Mouse (Mus musculus): ENCODE results near the gene Nek7. TPM values are rescaled to one million over a fixed set of nuclear protein-coding genes. Genes with fewer than 3 reads are reported as not detected.

The Nek7 gene
- polyA plus RNA-seq (2014; fragmentation: Nextera tagmentation; extraction: Ambion mirVana) = 37.9 and 39.0 TPM in 2 replicates

- DNase-seq (ENCODE audit: low spot score) (peak; percentile 60), ATAC-seq (ENCODE audit: insufficient number of reproducible peaks, low FRiP score, low TSS enrichment, low read depth) (no peak)
- Histone ChIP-seq H3K4me2 (ENCODE audit: low read depth, severe bottlenecking) (peak within 1 kb of the TSS; percentile 75), H3K4me1 (ENCODE audit: control insufficient read depth, insufficient read depth, low read length) (0 out of 2 replicates have a peak, but pooled peaks cover 7% of the 10 kb centered on the region), H3K9ac (ENCODE audit: low read length) (peak within 1 kb of the TSS; percentile 83), H3K36me3 (ENCODE audit: control insufficient read depth, insufficient read depth, low read length) (no peaks in the 10 kb centered on the region), H3K27me3 (ENCODE audit: control insufficient read depth, insufficient read depth, low read length) (no peaks in the 10 kb centered on the region), H3K4me3 (ENCODE audit: low read depth, low read length) (peak within 1 kb of the TSS; percentile 94), H3K9me3 (ENCODE audit: control insufficient read depth, low read length) (no peaks in the 10 kb centered on the region), H3K27ac (replicated peaks; ENCODE audit: low read depth, low read length) (peak within 1 kb of the TSS; percentile 93)
- 3% methylated on average over 11 of the region's 11 CpGs for WGBS
Measured at GRCm38 (mm10) chr1:138619996-138620461, at the start of gene Nek7. Nek7 (minus strand) TSS chr1:138620141.

- WGBS = 92% methylated on average over 2 of the region's 2 CpGs
- Histone ChIP-seq H3K4me1 (ENCODE audit: control insufficient read depth, insufficient read depth, low read length) (no peaks in the 10 kb centered on the region), H3K9ac (ENCODE audit: low read length) (no peak overlapping the region), H3K4me3 (ENCODE audit: low read depth, low read length) (no peak overlapping the region), H3K4me2 (ENCODE audit: low read depth, severe bottlenecking) (no peak overlapping the region), H3K27ac (replicated peaks; ENCODE audit: low read depth, low read length) (no peak overlapping the region), H3K27me3 (ENCODE audit: control insufficient read depth, insufficient read depth, low read length) (no peaks in the 10 kb centered on the region), H3K9me3 (ENCODE audit: control insufficient read depth, low read length) (no peaks in the 10 kb centered on the region), H3K36me3 (ENCODE audit: control insufficient read depth, insufficient read depth, low read length) (no peaks in the 10 kb centered on the region)
- DNase-seq (ENCODE audit: low spot score) (no peak), ATAC-seq (ENCODE audit: insufficient number of reproducible peaks, low FRiP score, low TSS enrichment, low read depth) (no peak)
Measured at GRCm38 (mm10) chr1:138662342-138662741, 42.4 kb upstream of the Nek7 start.

DNA sequence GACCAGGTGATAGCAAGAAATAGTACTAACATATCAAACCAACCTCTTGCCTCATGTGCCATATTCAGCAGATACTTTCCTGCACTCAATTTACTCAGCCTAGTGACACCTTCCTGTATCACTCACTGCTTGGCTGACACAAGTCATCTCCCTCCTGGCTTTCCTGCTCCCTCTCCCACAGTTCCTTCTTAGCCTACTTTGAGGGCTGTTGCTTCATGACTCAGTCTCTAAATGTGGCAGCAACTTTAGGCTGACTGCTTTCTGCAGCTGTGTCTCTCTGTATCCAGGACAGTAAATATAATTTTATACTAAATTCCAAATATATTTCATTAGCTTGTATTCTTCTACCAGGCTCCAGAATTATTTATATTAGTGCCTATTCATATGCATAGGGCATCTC, 34.3 kb upstream of the Nek7 start:
- H3K4me3 ChIP-seq (ENCODE audit: low read depth, low read length) = no peak overlapping the region
- ATAC-seq (ENCODE audit: insufficient number of reproducible peaks, low FRiP score, low TSS enrichment, low read depth) = no peak
- H3K27ac ChIP-seq (replicated peaks; ENCODE audit: low read depth, low read length) = no peak overlapping the region
- H3K27me3 ChIP-seq (ENCODE audit: control insufficient read depth, insufficient read depth, low read length) = no peaks in the 10 kb centered on the region
- no peaks in the 10 kb centered on the region for H3K36me3 ChIP-seq (ENCODE audit: control insufficient read depth, insufficient read depth, low read length)
- H3K9ac ChIP-seq (ENCODE audit: low read length) = no peak overlapping the region
- H3K4me2 ChIP-seq (ENCODE audit: low read depth, severe bottlenecking) = no peak overlapping the region
- H3K4me1 ChIP-seq (ENCODE audit: control insufficient read depth, insufficient read depth, low read length) = no peaks in the 10 kb centered on the region
- no peak for DNase-seq (ENCODE audit: low spot score)
- H3K9me3 ChIP-seq (ENCODE audit: control insufficient read depth, low read length) = no peaks in the 10 kb centered on the region

DNA sequence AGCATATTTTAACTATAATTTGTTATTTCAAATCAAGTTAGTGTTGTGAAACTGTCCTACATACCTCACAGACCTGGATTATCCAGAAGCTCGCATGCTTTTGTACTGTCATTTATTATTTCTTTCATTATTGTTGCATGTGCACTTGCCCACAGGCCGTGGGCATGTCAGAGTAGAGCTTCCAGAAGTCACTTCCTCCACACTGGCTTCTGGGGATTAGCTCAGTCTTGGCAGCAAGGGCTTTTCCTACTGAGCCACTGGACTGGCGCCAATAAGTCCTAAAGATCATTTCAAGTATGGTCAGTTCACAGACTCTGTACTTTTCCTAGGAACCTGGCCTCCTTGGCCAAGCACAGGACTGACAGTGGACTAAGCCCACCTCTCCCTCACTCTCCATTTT, 25.1 kb upstream of the Nek7 start:
- 77% methylated on average over 3 of the region's 3 CpGs for WGBS
- no peak overlapping the region for H3K27ac ChIP-seq (replicated peaks; ENCODE audit: low read depth, low read length)
- H3K9ac ChIP-seq (ENCODE audit: low read length) = no peak overlapping the region
- no peaks in the 10 kb centered on the region for H3K27me3 ChIP-seq (ENCODE audit: control insufficient read depth, insufficient read depth, low read length)
- no peaks in the 10 kb centered on the region for H3K9me3 ChIP-seq (ENCODE audit: control insufficient read depth, low read length)
- no peaks in the 10 kb centered on the region for H3K4me1 ChIP-seq (ENCODE audit: control insufficient read depth, insufficient read depth, low read length)
- ATAC-seq (ENCODE audit: insufficient number of reproducible peaks, low FRiP score, low TSS enrichment, low read depth) = no peak
- H3K4me2 ChIP-seq (ENCODE audit: low read depth, severe bottlenecking) = no peak overlapping the region
- no peak overlapping the region for H3K4me3 ChIP-seq (ENCODE audit: low read depth, low read length)
- no peak for DNase-seq (ENCODE audit: low spot score)
- H3K36me3 ChIP-seq (ENCODE audit: control insufficient read depth, insufficient read depth, low read length) = no peaks in the 10 kb centered on the region

- 89% methylated on average over 3 of the region's 3 CpGs for WGBS
- ATAC-seq (ENCODE audit: insufficient number of reproducible peaks, low FRiP score, low TSS enrichment, low read depth) = no peak
- no peak for DNase-seq (ENCODE audit: low spot score)
Measured at GRCm38 (mm10) chr1:138643306-138643830, 23.4 kb upstream of the Nek7 start.

GRCm38 (mm10) chr1:138640934-138641461, 21.1 kb upstream of the Nek7 start:
- Histone ChIP-seq H3K4me1 (ENCODE audit: control insufficient read depth, insufficient read depth, low read length) (no peaks in the 10 kb centered on the region), H3K36me3 (ENCODE audit: control insufficient read depth, insufficient read depth, low read length) (no peaks in the 10 kb centered on the region), H3K9me3 (ENCODE audit: control insufficient read depth, low read length) (no peaks in the 10 kb centered on the region), H3K4me2 (ENCODE audit: low read depth, severe bottlenecking) (no peak overlapping the region), H3K27me3 (ENCODE audit: control insufficient read depth, insufficient read depth, low read length) (no peaks in the 10 kb centered on the region), H3K27ac (replicated peaks; ENCODE audit: low read depth, low read length) (no peak overlapping the region), H3K4me3 (ENCODE audit: low read depth, low read length) (no peak overlapping the region), H3K9ac (ENCODE audit: low read length) (no peak overlapping the region)
- 63% methylated on average over 4 of the region's 4 CpGs for WGBS
- ATAC-seq (ENCODE audit: insufficient number of reproducible peaks, low FRiP score, low TSS enrichment, low read depth) (no peak), DNase-seq (ENCODE audit: low spot score) (no peak)

More at GRCm38 (mm10) chr1:138643306-138643830, 23.4 kb upstream of the Nek7 start:
- no peak overlapping the region for H3K4me3 ChIP-seq (ENCODE audit: low read depth, low read length)
- H3K4me2 ChIP-seq (ENCODE audit: low read depth, severe bottlenecking) = no peak overlapping the region
- H3K36me3 ChIP-seq (ENCODE audit: control insufficient read depth, insufficient read depth, low read length) = no peaks in the 10 kb centered on the region
- no peaks in the 10 kb centered on the region for H3K9me3 ChIP-seq (ENCODE audit: control insufficient read depth, low read length)
- no peaks in the 10 kb centered on the region for H3K27me3 ChIP-seq (ENCODE audit: control insufficient read depth, insufficient read depth, low read length)
- no peak overlapping the region for H3K9ac ChIP-seq (ENCODE audit: low read length)
- no peak overlapping the region for H3K27ac ChIP-seq (replicated peaks; ENCODE audit: low read depth, low read length)
- no peaks in the 10 kb centered on the region for H3K4me1 ChIP-seq (ENCODE audit: control insufficient read depth, insufficient read depth, low read length)

DNA sequence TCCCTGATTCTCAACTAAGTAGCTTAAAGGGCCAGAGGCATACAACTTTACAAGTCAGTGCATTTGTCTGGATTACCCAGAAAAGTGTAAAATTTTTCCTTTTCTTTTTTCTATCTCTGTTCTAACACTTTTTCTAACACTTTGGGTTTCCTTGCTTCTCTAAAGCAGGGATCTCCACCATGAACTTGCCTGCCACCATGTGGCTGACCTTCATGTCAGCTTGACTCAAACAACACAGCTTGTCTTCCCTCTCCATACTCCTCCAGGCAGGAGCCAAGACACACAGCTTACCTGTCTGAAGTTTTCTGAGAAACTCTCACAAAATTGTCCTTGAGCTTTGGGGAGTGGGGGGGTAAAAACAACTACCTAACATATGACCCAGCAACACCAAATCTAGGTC, 17.9 kb upstream of the Nek7 start:
- DNase-seq (ENCODE audit: low spot score) (no peak), ATAC-seq (ENCODE audit: insufficient number of reproducible peaks, low FRiP score, low TSS enrichment, low read depth) (no peak)

GRCm38 (mm10) chr1:138634561-138634960, 14.6 kb upstream of the Nek7 start:
- 92% methylated on average over 1 of the region's 1 CpGs for WGBS
- DNase-seq (ENCODE audit: low spot score) = no peak
- Histone ChIP-seq H3K36me3 (ENCODE audit: control insufficient read depth, insufficient read depth, low read length) (no peaks in the 10 kb centered on the region), H3K4me2 (ENCODE audit: low read depth, severe bottlenecking) (no peak overlapping the region), H3K27ac (replicated peaks; ENCODE audit: low read depth, low read length) (no peak overlapping the region), H3K4me1 (ENCODE audit: control insufficient read depth, insufficient read depth, low read length) (no peaks in the 10 kb centered on the region), H3K9ac (ENCODE audit: low read length) (no peak overlapping the region), H3K9me3 (ENCODE audit: control insufficient read depth, low read length) (no peaks in the 10 kb centered on the region), H3K27me3 (ENCODE audit: control insufficient read depth, insufficient read depth, low read length) (no peaks in the 10 kb centered on the region), H3K4me3 (ENCODE audit: low read depth, low read length) (no peak overlapping the region)
- no peak for ATAC-seq (ENCODE audit: insufficient number of reproducible peaks, low FRiP score, low TSS enrichment, low read depth)

More for the DNA sequence above, 17.9 kb upstream of the Nek7 start:
- H3K36me3 ChIP-seq (ENCODE audit: control insufficient read depth, insufficient read depth, low read length) = no peaks in the 10 kb centered on the region
- no peaks in the 10 kb centered on the region for H3K9me3 ChIP-seq (ENCODE audit: control insufficient read depth, low read length)
- H3K4me2 ChIP-seq (ENCODE audit: low read depth, severe bottlenecking) = no peak overlapping the region
- H3K4me1 ChIP-seq (ENCODE audit: control insufficient read depth, insufficient read depth, low read length) = no peaks in the 10 kb centered on the region
- H3K9ac ChIP-seq (ENCODE audit: low read length) = no peak overlapping the region
- H3K27ac ChIP-seq (replicated peaks; ENCODE audit: low read depth, low read length) = no peak overlapping the region
- no peaks in the 10 kb centered on the region for H3K27me3 ChIP-seq (ENCODE audit: control insufficient read depth, insufficient read depth, low read length)
- no peak overlapping the region for H3K4me3 ChIP-seq (ENCODE audit: low read depth, low read length)

DNA sequence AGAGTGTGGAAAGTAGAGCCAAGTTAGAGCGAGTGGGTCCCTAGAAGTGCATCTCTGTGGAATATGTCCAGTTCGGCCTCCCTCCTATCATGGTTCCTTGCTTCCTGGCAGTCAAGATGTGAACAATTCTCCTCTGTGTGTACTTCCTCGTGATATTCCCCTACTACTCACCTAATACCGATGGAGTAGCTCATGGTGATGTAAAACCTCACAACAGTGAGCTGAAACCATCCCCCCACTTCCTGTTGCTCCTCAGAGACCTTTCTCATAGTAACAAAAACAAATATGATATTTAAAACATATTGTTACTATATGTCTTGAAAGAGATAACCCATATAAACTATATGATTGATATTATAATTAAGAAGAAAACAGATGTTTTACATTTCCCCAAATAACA, 9.0 kb upstream of the Nek7 start:
- no peak overlapping the region for H3K4me2 ChIP-seq (ENCODE audit: low read depth, severe bottlenecking)
- DNase-seq (ENCODE audit: low spot score) = no peak
- no peaks in the 10 kb centered on the region for H3K36me3 ChIP-seq (ENCODE audit: control insufficient read depth, insufficient read depth, low read length)
- no peak for ATAC-seq (ENCODE audit: insufficient number of reproducible peaks, low FRiP score, low TSS enrichment, low read depth)
- H3K4me3 ChIP-seq (ENCODE audit: low read depth, low read length) = no peak overlapping the region
- no peaks in the 10 kb centered on the region for H3K27me3 ChIP-seq (ENCODE audit: control insufficient read depth, insufficient read depth, low read length)
- H3K4me1 ChIP-seq (ENCODE audit: control insufficient read depth, insufficient read depth, low read length) = no peaks in the 10 kb centered on the region
- no peaks in the 10 kb centered on the region for H3K9me3 ChIP-seq (ENCODE audit: control insufficient read depth, low read length)
- WGBS = 90% methylated on average over 4 of the region's 4 CpGs
- no peak overlapping the region for H3K27ac ChIP-seq (replicated peaks; ENCODE audit: low read depth, low read length)
- no peak overlapping the region for H3K9ac ChIP-seq (ENCODE audit: low read length)

Data from limb, embryonic 11.5 days (tissue).